Mouse (Mus musculus) bone marrow macrophage, adult 2 months (primary cell): ENCODE measurements around the gene Arf6. TPM values are rescaled to one million over a fixed set of nuclear protein-coding genes. Genes with fewer than 3 reads are reported as not detected.
A peak's percentile ranks its signal among the peaks of the same experiment; 100 is the strongest.
"Not testable (repeated sequence)": the region's sequence is repeated elsewhere in the genome, so short reads cannot be mapped to it uniquely, and the experiment has no call there.

Source experiments
- H3K27ac ChIP-seq: 2 replicates; pipeline ENCODE4 v1.5.1; 2012; ENCODE audit warnings: low read depth, low read length; ENCODE audit not compliant: insufficient read depth
- H3K4me1 ChIP-seq: 2 replicates; pipeline ENCODE4 v1.6.1; 2012; ENCODE audit warnings: low read length; ENCODE audit not compliant: control insufficient read depth, insufficient read depth
- H3K4me3 ChIP-seq: 2 replicates; pipeline ENCODE4 v1.5.1; 2012; ENCODE audit warnings: mild to moderate bottlenecking, low read length, moderate library complexity; ENCODE audit not compliant: insufficient read depth
- CTCF ChIP-seq: IDR thresholded peaks from 2 replicates; pipeline ENCODE4 v1.5.1; 2012; ENCODE audit warnings: low read depth, mild to moderate bottlenecking, low read length, moderate library complexity
- POLR2A ChIP-seq: IDR thresholded peaks from 2 replicates; pipeline ENCODE4 v1.6.1; 2012; ENCODE audit warnings: mild to moderate bottlenecking, low read depth, low read length, borderline replicate concordance
- polyA plus RNA-seq: library from polyadenylated mRNA; stranded (reverse); fragments of >200 nt; gene quantifications from 2 replicates; pipeline ENCODE4 v1.2.4, GENCODE M21; 2012; ENCODE audit not compliant: missing spikeins, insufficient read depth, insufficient read length

Gene Arf6
- polyA plus RNA-seq, 1 experiment = 162 TPM

GRCm38 (mm10) chr12:69360997-69361899, 10.7 kb upstream of the Arf6 start:
- Histone ChIP-seq H3K27ac (peak overlapping the region; percentile 96), H3K4me3 (peak overlapping the region; percentile 72), H3K4me1 (peaks cover 15% of the 10 kb centered on the region)
- TF ChIP-seq POLR2A = peak; percentile 84; the same call in 1 of the 2 replicates

- Histone ChIP-seq H3K4me1 (peaks cover 15% of the 10 kb centered on the region), H3K4me3 (peak overlapping the region; percentile 72), H3K27ac (peak overlapping the region; percentile 96)
- no peak for TF ChIP-seq CTCF
- TF ChIP-seq POLR2A = no peak
These were observed 10.0 kb upstream of the Arf6 start for GRCm38 (mm10) chr12:69361919-69362318.

DNA sequence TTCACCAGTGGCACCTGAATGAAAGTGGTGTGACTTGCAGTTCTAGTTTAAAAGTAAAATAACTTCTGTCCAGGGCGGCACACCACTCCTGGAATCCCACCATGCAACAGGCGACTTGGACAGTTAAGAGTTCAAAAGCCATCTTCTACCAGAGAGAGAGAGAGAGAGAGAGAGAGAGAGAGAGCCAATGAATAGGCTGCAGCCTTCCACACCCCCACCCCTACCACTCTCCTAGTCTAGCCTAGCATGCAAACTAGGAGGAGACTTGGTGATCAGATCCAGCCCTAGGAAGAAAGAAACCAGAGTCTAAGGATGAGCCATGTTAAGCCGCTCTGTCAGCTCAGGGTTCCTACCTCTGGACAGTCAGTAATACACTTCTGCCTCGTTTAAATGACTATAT, 9.6 kb upstream of the Arf6 start:
- H3K27ac ChIP-seq = peak overlapping the region; percentile 96
- H3K4me3 ChIP-seq = peak overlapping the region; percentile 72
- H3K4me1 ChIP-seq = peaks cover 17% of the 10 kb centered on the region
- no peak for TF ChIP-seq CTCF
- TF ChIP-seq POLR2A = no peak

DNA sequence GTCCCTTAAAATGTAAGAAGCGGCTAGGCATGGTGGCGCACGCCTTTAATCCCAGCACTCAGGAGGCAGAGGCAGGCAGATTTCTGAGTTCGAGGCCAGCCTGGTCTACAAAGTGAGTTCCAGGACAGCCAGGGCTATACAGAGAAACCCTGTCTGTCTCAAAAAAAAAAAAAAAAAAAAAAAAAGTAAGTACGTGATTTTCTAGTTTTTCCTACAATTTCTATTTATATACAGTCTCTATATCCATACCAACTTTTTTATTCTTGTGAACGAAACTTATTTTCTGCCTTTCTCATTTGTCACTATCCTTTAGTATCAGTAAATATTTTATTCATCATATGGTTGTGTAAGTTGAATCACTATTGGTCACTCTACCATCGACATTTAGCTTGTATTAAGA, 8.8 kb upstream of the Arf6 start:
- not testable (repeated sequence) for H3K27ac ChIP-seq, H3K4me3 ChIP-seq
- peaks cover 19% of the 10 kb centered on the region for H3K4me1 ChIP-seq

- TF ChIP-seq POLR2A (peak; percentile 28; the same call in 1 of the 2 replicates), CTCF (no peak)
These were observed 7.8 kb upstream of the Arf6 start for GRCm38 (mm10) chr12:69363899-69364762.

DNA sequence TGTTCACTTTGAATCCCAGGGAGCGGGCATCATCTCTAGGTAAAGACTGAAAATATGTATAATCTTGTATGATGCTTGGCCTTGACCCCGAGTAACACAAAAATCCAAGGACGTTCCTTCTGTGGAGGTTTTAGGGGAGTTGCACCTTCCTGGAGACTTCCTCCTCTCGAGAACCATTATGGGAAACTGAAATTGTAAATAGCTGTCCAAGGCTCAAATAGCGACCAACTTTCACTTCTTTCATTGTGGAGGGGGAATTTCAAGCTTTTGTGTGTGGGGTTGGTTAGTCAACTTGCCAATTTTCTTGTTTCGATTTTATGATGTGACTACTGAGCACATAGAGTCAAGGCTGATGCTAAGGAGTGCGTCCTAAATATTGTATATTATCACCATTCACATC, 6.2 kb upstream of the Arf6 start:
- H3K4me3 ChIP-seq = no peak overlapping the region
- H3K27ac ChIP-seq = no peak overlapping the region
- TF ChIP-seq POLR2A (no peak), CTCF (no peak)
- peaks cover 21% of the 10 kb centered on the region for H3K4me1 ChIP-seq

More at GRCm38 (mm10) chr12:69363899-69364762, 7.8 kb upstream of the Arf6 start:
- Histone ChIP-seq H3K4me3 (peak overlapping the region; percentile 75), H3K4me1 (peaks cover 19% of the 10 kb centered on the region), H3K27ac (peak overlapping the region; percentile 65)

DNA sequence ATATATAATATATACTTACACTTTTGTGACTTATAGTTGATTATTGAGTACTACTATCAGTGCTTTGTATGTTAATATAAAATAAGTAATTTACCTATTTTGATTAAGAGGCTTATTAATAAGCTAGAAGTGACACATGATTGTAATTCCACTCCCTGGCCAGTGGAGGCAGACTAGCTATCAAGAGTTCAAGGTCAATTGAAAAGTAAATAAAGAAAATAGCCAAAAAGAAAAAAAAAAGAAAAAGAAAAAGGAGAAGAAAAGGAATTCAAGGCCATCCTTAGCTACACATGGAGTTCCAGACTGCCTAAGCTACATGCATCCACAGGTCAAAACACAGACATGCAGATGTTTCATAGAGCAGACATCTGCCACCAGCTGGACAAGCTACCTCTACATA, 5.5 kb upstream of the Arf6 start:
- H3K4me3 ChIP-seq = no peak overlapping the region
- H3K4me1 ChIP-seq = peaks cover 22% of the 10 kb centered on the region
- no peak for TF ChIP-seq POLR2A
- TF ChIP-seq CTCF = no peak
- H3K27ac ChIP-seq = no peak overlapping the region

DNA sequence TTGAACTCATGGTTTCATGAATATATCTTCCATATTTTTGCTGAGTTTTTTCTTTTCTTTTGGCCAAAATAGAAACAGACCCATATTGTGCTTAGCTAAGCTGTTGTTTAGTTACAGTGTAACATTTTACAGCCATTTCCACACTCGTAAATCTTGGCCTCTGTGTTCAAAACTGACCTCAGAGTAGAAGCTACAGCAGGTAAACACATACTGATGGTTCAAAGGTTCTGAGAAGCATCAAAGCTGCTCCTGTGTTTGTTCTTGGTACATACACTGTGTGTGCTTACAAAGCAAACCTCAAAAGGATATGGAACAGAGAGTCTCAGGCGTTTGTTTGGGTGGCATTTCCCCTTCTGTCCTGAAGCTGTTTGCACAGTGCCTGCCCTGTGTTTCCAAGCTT, 4.4 kb upstream of the Arf6 start:
- Histone ChIP-seq H3K27ac (no peak overlapping the region), H3K4me1 (peaks cover 18% of the 10 kb centered on the region), H3K4me3 (no peak overlapping the region)
- no peak for TF ChIP-seq CTCF
- TF ChIP-seq POLR2A = no peak

- TF ChIP-seq CTCF (no peak), POLR2A (no peak)
- Histone ChIP-seq H3K4me1 (peaks cover 9% of the 10 kb centered on the region), H3K4me3 (peak overlapping the region; percentile 81), H3K27ac (peak overlapping the region; percentile 91)
These were observed 1.0 kb upstream of the Arf6 start for GRCm38 (mm10) chr12:69370936-69371335.

- H3K27ac ChIP-seq = peak overlapping the region; percentile 91
- peak overlapping the region; percentile 81 for H3K4me3 ChIP-seq
- peaks cover 10% of the 10 kb centered on the region for H3K4me1 ChIP-seq
- TF ChIP-seq CTCF (peak; percentile 23; the same call in 1 of the 2 replicates), POLR2A (no peak)
These were observed 513 bp upstream of the Arf6 start for GRCm38 (mm10) chr12:69371421-69371853.
